Mouse (Mus musculus): ENCODE results near the gene Defb23.

The Defb23 gene

DNA sequence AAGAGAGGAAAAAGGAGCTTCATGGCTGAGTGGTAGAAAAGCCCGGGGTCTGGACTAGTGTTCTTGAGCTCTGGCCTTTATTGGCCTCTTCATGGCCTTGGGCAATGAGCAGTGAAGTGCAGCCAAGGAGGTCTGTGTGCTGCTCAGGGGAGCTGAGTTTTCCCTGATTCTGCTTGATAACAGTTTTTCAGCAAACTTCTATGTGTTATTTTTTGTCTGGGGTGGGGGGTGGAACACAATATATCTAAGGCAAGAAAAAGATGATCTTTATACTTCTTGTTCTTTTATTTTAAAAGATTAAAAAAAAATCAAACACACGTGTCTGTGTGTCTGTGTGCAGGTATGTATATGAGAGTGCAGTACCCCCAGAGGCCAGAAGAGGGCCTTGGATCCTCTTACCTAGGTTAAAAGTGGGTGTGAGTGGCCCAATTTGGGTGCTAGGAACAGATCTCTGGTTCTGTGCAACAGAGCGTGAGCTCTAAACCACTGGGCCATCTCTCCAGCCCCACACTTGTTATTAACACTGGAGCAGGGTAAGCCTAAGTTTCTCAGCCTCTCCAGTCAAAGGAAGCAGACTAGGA lies at the start of gene Defb23:
Gene Defb23 (minus strand): TSS at position 51 of the 581 bp plus-strand sequence.
- DNase-seq, result no peak

- DNase-seq, result no peak
These were observed 47.2 kb upstream of the Defb23 start, which contains the start of gene Defb26 for GRCm38 (mm10) chr2:152511592-152511991. Gene Defb26 (minus strand): TSS chr2:152511692.

DNA sequence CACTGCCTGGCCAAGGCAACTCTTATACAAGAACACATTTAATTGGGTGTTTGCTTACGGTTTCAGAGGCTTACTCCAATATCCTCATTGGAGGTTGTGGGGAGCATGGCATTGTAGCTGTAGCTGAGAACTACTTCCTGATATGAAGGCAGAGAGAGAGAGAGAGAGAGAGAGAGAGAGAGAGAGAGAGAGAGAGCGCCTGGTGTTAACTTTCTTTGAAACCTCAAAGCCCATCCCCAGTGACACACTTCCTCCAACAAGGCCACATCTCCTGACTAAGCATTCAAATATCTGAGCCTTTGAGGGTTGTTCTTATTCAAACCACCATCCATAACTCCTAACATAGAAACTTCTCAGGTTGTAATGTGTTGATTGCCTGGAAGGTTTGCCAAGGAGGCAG lies 39.5 kb upstream of the Defb23 start:
- no peak for DNase-seq

DNA sequence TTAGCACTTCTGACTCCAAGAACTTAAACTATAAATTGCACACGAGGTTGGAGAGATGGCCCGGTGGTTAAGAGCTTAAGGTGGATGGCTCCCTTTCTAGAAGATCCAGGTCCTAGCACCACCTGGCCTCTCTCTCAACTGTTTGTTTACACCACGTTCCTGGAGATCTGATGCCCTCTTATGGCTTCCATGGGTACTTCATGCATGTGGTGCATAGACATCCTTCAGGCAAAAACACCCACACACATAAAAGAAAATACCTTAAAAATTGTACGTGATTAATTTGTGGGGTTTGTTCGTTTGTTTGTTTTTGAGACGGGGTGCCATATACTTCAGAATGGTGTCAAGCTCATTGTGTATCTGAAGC lies 36.4 kb upstream of the Defb23 start:
- DNase-seq, result no peak

DNA sequence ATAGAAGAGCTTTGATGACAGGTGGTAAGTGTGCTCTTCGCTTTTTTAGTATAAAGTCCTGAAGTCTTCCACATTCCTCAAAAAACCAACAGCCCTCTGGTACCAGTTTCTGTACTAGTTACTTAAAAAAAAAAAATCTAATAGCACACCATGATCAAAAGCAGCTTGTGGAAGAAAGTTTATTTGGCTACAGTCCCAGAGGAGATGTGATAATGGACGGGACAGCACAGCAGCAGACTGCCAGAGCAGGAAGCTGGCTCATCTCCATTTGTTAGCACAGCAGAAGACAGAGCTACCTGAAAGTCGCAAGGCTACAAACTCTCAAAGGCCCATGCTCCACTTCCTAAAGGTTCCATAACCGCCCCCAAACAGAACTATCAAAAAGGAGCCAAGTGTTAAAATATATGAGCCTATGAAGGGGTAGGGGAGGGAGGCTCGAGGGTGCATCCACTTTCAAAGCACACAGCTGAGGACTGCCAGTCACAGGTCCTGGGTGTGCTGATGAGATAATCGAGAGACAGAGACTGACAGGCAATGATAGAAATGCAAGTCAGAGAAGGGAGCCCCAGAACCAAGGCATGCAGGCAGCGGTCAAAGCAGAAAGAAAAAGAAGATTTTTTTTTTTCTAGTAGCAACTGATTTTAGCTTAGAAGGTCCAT lies 35.9 kb upstream of the Defb23 start:
- DNase-seq, result no peak

DNA sequence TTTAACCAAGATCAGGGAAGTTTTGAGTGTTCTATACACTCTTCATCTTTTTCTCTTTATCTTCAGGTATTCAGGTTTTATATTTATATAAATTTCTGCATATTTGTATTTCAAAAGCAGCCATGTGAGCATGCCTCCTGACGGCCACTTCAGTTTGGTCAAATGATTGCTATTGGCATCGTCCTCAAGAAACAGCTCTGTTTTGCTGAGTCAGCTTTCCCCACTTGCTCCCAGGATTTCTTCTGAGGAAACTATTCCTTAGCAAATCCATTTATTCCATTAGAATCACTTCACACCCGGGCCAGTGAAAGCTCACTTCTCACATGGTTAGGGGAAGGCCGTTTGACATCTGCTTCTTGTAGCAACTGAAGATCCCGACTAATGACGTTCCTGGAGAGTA lies 33.6 kb upstream of the Defb23 start:
- no peak for DNase-seq

- DNase-seq, result no peak
These were observed 28.7 kb upstream of the Defb23 start for GRCm38 (mm10) chr2:152493151-152493550.

GRCm38 (mm10) chr2:152490038-152490437 lies 25.6 kb upstream of the Defb23 start, which contains the start of gene Defb22:
Gene Defb22 (minus strand): TSS chr2:152490138.
- DNase-seq, result no peak

DNA sequence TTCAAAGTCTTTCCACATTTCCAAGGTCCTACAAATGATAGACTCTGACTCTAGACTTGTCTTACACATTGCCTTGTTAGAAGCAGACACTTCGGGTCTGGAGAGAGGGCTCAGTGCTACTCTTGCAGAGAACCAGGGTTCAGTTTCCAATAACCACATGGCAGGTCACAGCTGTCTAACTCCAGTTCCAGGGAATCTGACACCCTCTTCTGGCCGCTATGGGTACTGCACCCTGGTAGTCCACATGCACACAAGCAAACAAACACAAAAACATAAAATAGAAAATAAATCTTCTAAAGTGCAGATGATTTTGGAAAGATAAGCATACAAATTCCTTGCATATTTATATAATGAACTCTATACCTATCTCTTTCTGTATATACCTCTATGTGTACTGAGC lies 22.6 kb upstream of the Defb23 start:
- no peak for DNase-seq

DNA sequence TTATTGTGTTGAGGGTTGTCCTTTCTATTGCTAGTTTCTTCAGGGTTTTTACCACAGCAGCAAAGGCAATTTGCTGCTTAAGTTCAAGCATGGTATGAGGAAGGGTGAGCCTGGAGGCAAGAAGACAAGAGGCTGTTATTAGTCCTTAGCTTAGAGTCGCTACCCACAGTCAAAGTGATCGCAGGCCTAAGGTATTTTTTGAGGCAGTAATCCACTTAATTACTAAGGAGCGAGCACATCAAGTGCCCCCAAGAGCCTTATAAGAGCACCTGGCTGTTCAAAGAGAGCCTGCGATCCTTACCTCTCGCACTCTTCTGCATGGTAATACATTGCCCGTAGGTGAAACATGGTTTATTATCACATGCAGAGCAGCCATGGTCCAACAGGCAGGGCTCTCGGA lies 17.3 kb upstream of the Defb23 start:
- peak in 1 of 2 experiments; percentile 6 for DNase-seq

DNA sequence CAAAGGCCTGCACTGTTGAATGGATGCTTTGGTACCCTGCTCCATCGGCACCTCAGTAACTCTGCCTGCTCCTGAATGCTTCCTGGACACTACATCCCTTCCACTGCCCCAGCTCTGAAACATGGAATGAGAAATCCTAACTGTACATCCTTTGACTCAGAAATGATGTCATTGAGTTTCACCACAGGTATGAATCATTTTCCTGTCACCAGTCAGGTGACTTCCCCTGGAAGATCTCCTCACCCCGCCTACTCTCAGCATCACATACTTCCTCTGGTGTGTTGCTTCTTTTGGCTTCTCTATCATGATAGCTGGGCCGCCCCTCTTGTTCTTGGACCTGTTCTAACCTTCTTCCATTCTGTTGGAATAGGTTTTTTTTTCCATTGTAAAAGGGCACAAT lies 16.5 kb upstream of the Defb23 start:
- DNase-seq, result no peak

DNA sequence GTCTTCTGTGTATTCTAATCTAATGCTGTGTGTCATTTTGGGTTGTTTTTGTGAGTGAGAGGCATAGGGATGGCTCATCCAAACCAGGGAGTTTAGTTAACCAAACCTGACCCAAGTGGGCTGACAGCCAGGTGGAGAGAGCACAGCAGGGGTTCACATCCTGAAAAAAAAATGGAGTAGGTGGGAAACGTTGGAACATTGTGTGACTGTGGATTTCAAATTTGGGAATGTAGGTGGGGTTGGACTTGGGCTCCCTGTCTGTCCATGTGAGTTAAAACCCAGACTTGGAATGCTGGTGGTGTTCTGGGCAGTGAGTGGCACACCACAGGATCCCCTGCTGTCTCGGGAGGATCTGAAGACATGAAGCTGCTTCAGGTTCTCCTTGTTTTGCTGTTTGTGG lies 12.3 kb upstream of the Defb23 start, which contains the start of gene Defb20:
Gene Defb20 (plus strand): TSS at position 301 of the 400 bp plus-strand sequence.
- DNase-seq, result no peak

GRCm38 (mm10) chr2:152472434-152472833 lies 8.0 kb upstream of the Defb23 start:
- no peak for DNase-seq

- peak in 1 of 2 experiments; percentile 17 for DNase-seq
These were observed 6.6 kb upstream of the Defb23 start for GRCm38 (mm10) chr2:152470973-152471372.

GRCm38 (mm10) chr2:152459241-152459640 lies 5.2 kb downstream of the Defb23 start:
- DNase-seq, result no peak

DNA sequence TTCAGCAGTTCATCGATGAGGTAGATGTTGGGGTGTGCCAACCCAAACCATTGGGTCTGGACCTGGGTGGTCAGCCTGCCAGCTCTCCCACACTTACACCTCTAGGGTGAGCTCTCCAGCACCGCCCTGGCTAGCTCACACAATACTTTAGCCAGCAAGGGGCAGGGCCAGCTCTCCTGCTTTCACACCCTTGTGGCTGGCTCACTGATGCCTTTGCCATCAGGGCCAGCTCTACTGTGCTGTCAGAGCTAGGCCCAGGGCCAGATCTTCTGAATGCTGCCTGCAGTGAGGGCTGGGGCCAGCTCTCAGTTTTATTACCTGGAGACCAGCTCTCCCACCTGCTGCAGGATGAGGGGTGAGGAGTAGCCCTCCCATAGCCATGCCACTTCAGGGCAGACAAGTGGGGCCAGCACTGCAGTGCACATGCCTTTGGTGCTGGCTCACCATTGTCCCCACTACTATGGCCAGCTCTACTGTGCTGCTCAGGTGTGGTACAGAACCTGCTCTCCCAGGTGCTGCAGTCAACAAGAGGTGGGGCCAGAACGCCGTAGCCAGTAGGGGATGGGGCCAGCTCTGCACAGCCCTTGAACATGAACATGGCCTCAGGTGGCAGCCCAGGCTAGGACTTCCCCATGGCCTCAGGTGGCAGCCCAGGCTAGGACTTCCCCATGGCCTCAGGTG lies 12.2 kb downstream of the Defb23 start:
- DNase-seq, result no peak

DNA sequence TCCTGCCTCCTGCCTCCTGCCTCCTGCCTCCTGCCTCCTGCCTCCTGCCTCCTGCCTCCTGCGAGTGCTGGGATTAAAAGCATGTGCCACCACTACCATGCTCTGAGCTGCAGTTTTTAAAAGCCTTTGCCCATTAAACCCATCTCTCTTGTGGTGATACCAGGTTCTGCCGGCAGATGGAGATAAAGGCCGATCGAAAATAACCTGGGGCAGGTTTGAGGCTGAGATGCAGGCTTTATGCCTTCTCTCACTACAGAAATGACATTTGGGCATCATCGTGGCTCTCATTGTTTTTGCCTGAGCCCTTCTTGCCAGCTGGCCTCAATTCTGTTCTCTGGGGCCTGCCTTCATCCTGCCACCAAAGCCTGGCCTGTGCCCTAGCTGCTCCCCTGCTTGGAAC lies 14.2 kb downstream of the Defb23 start:
- peak in 1 of 2 experiments; percentile 15 for DNase-seq

DNA sequence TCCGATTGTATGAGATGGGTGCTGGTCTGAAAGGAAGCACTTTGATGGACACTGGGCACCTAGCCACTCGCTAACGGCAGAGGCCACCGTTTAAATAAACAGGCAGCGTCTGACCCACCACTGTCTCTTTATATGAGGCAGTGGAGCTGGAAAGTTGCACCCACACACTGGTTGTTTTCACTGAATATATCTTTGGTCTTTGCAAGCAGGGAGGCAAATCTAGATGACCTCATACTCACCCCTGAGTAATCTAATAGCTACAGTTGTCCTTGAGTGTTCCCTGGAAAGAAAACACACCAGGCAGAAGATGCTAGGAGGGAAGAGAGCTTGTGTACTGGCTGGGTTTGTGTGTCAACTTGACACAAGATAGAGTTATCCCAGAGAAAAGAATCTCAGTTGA lies 17.0 kb downstream of the Defb23 start:
- no peak for DNase-seq

DNA sequence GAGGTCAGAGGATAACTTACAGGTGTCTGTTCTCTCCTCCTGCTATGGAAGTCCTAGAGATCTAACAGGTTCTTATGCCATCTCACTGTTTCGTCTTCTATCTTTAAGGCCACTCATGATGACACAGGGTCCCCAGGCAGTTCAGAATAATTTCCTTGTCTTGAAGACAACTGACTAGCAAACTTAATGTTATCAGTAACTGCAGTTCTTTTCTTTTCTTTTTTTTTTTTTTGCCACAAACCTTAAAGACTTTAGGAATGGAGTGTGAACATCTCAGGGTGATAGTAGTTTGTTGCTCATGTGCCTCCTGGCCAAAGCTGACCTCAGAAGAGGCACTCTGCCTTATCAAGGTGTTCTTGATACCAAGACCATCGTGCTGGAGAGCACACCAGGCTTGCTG lies 17.8 kb downstream of the Defb23 start:
- no peak for DNase-seq

DNA sequence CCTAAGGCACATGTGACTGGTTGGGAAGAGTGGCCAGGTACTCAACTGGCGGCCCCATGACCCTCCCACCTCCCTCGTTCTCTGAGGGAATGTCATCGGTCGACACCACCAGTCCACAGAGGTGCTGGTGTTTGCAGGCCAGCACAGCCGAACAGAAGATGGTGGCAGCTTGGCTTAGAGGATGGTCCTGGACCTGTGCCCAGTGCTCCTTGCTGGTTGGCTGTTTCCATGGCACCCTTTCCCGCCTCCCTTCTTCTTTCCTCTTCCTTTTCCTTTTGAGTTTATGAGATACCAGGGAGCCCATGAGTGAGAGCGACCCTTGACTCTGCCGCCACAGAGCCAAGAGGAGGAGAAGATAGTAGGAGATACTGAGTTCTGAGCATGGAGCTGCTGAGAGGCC lies 21.1 kb downstream of the Defb23 start:
- DNase-seq, result no peak

DNA sequence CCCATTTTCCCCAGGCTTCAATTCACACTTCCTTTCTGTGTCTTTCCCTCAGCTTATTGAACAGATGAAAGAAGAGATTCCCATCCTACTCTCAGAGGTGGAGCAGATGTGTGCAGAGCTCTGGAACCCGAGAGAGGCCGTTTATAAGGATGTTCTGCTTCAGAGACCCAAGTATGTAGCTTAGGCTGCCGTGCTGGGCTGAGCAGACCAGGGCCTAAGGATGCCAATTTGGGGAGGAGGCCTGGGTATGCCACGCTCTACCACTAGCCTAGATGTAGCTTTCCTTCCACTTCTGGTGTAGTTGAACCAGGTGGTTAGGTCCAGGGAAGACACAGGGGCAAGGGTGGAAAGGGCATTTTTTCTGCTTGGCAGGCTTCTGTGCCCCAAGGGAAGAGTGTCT lies 22.1 kb downstream of the Defb23 start:
- no peak for DNase-seq

GRCm38 (mm10) chr2:152439833-152440232 lies 24.6 kb downstream of the Defb23 start:
- no peak for DNase-seq

DNA sequence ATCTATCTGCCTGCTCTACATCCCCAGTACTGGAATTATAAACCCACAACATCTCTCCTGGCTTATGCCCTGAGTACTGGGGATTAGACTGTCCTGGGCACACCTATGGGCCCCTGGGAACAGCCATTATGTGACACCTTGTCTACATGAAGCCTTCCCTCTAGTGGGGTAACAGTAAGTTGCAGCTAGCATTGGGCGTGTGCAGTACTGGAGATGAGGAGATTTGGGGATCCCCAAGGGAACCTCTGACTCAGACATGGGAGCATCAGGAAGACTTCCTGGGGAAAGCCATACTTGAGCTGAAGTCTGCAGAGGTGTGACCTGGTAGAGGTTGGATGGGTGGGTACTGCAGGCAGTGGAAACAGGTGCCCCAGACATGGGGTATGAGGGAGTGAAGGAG lies 25.5 kb downstream of the Defb23 start:
- no peak for DNase-seq

Measured in lung, adult 18-20 months (tissue).